Mouse (Mus musculus) ES-E14 (cell line): ENCODE measurements at regions not wholly inside any gene's neighbourhood (a gene's known extent, or its start where the extent isn't known, plus 50 kb on each side); places are given as distances from the start of the nearest gene placed in this dataset.

Source experiments
- CHD2 ChIP-seq: IDR thresholded peaks from 2 replicates; pipeline ENCODE4 v1.6.1; 2014; ENCODE audit warnings: mild to moderate bottlenecking, low read depth, low read length, inconsistent platforms
- MAFK ChIP-seq: IDR thresholded peaks from 2 replicates; pipeline ENCODE4 v1.6.1; 2014; ENCODE audit warnings: mild to moderate bottlenecking, low read depth, low read length, inconsistent platforms; ENCODE audit not compliant: insufficient read depth
- ZC3H11A ChIP-seq: IDR thresholded peaks from 2 replicates; pipeline ENCODE4 v1.6.1; 2012; ENCODE audit warnings: low read depth, mild to moderate bottlenecking, inconsistent platforms, low read length, borderline replicate concordance

- no peak for TF ChIP-seq CHD2
- no peak for TF ChIP-seq ZC3H11A
- no peak for TF ChIP-seq MAFK
Observed at GRCm38 (mm10) chr10:126502013-126502688, 399.0 kb downstream of the Atp23 start.
